Mouse (Mus musculus) ES-Bruce4 (cell line): ENCODE measurements around the gene Kdm7a. TPM values are rescaled to one million over a fixed set of nuclear protein-coding genes. Genes with fewer than 3 reads are reported as not detected.

Experiments used
- H3K27ac ChIP-seq: 2 replicates; pipeline ENCODE4 v1.5.1; 2012; ENCODE audit warnings: low read length, inconsistent platforms; ENCODE audit not compliant: insufficient read depth
- H3K27me3 ChIP-seq: 2 replicates; pipeline ENCODE4 v1.6.1; 2012; ENCODE audit warnings: mild to moderate bottlenecking, low read length, inconsistent platforms; ENCODE audit not compliant: control insufficient read depth, poor library complexity, insufficient read depth, severe bottlenecking
- H3K36me3 ChIP-seq: 2 replicates; pipeline ENCODE4 v1.6.1; 2012; ENCODE audit warnings: inconsistent platforms, mild to moderate bottlenecking, low read length, moderate library complexity; ENCODE audit not compliant: control insufficient read depth, poor library complexity, insufficient read depth, severe bottlenecking
- H3K4me1 ChIP-seq: one replicate; pipeline ENCODE4 v1.8.1; 2011; ENCODE audit warnings: low read length; ENCODE audit not compliant: control insufficient read depth, insufficient read depth
- H3K4me3 ChIP-seq: 2 replicates; pipeline ENCODE4 v1.5.1; 2011; ENCODE audit warnings: low read depth, mild to moderate bottlenecking, low read length
- H3K9ac ChIP-seq: 2 replicates; pipeline ENCODE4 v1.6.1; 2012; ENCODE audit warnings: low read depth, mild to moderate bottlenecking, inconsistent platforms; ENCODE audit not compliant: poor library complexity, severe bottlenecking
- H3K9me3 ChIP-seq: replicated peaks from 2 replicates; pipeline ENCODE4 v1.6.1; 2012; ENCODE audit warnings: mild to moderate bottlenecking, low read length, inconsistent platforms; ENCODE audit not compliant: control insufficient read depth, poor library complexity, insufficient read depth, severe bottlenecking
- CTCF ChIP-seq: IDR thresholded peaks from one replicate; pipeline ENCODE4 v1.8.1; 2011; ENCODE audit warnings: low read depth, low read length
- EP300 ChIP-seq: IDR thresholded peaks from 2 replicates; pipeline ENCODE4 v1.6.1; 2011; ENCODE audit warnings: low read depth, low read length; ENCODE audit not compliant: insufficient read depth
- POLR2A ChIP-seq: IDR thresholded peaks from one replicate; pipeline ENCODE4 v1.8.1; 2011; ENCODE audit warnings: low read length; ENCODE audit not compliant: insufficient read depth
- polyA plus RNA-seq: library from polyadenylated mRNA; stranded (reverse); fragments of >200 nt; gene quantifications from 2 replicates; pipeline ENCODE4 v1.2.4, GENCODE M21; 2011; ENCODE audit warnings: low read depth; ENCODE audit not compliant: missing spikeins, insufficient read depth, insufficient read length

Gene Kdm7a
- polyA plus RNA-seq, 1 experiment = 14.1 TPM

DNA sequence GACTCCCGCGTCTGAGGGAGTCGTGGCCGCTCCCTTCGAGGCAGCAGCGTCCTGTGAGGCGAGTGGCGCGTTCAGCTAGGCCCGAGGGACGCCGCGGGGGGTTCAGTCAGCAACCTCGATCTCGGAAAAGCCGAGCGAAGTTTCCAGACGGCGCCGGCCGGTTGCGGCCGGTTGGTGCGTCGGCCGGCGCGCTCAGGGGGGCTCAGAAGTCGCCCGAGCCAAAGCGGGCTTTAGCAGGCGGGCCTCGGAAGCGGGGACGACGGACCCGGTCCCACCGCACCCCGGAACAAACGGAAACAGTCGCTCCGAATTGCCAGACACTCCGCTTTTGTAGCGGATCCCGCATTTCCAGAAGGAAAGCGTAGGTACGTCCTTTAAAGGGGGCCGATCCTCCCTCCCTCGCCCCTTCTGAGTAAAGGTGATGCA, 88.1 kb downstream of the Kdm7a start:
- peaks cover 16% of the 10 kb centered on the region for H3K27me3 ChIP-seq
- no peaks in the 10 kb centered on the region for H3K36me3 ChIP-seq
- H3K9me3 ChIP-seq = no peaks in the 10 kb centered on the region
- H3K27ac ChIP-seq = no peak overlapping the region
- no peaks in the 10 kb centered on the region for H3K4me1 ChIP-seq
- H3K4me3 ChIP-seq = peak overlapping the region; percentile 55
- TF ChIP-seq CTCF (no peak), POLR2A (no peak)
- peak overlapping the region; percentile 72 for H3K9ac ChIP-seq

GRCm38 (mm10) chr6:39117584-39118455, 88.8 kb downstream of the Kdm7a start, which contains the start of gene Parp12:
Gene Parp12, minus strand, starts transcription at chr6:39118349.
- Histone ChIP-seq H3K4me1 (no peaks in the 10 kb centered on the region), H3K4me3 (peak within 1 kb of the TSS; percentile 55), H3K9me3 (no peaks in the 10 kb centered on the region), H3K9ac (peak within 1 kb of the TSS; percentile 72), H3K27ac (no peak within 1 kb of the TSS), H3K27me3 (peaks cover 16% of the 10 kb centered on the region), H3K36me3 (no peaks in the 10 kb centered on the region)
- TF ChIP-seq POLR2A = no peak
- TF ChIP-seq EP300 = no peak
- TF ChIP-seq CTCF = no peak

- no peaks in the 10 kb centered on the region for H3K4me1 ChIP-seq
- TF ChIP-seq POLR2A = no peak
- no peak for TF ChIP-seq EP300
- no peak for TF ChIP-seq CTCF
- H3K27ac ChIP-seq = no peak overlapping the region
- H3K27me3 ChIP-seq = peaks cover 16% of the 10 kb centered on the region
- no peak overlapping the region for H3K4me3 ChIP-seq
- H3K36me3 ChIP-seq = no peaks in the 10 kb centered on the region
- H3K9ac ChIP-seq = no peak overlapping the region
- no peaks in the 10 kb centered on the region for H3K9me3 ChIP-seq
Observed at GRCm38 (mm10) chr6:39115438-39115837, 91.2 kb downstream of the Kdm7a start.

DNA sequence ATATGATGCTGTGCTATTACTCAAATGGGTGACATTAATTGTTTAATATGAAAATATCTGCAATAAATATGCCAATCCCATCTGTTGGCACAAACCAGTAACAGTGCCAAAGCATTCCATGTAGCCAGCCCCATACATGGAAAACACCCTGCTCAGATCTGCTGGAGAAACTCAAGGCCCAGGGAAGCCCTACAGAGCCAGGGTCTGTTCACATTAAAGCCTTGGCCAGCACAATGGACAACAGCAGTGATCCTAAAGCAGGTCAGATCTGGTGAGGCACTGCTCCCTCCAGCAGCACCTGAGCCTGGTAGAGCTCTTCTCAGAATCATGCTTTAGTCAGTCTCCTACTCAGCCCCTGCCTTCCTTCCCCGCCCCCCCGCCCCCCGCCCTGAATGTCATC, 93.4 kb downstream of the Kdm7a start:
- Histone ChIP-seq H3K4me1 (no peaks in the 10 kb centered on the region), H3K36me3 (no peaks in the 10 kb centered on the region), H3K4me3 (no peak overlapping the region), H3K9me3 (no peaks in the 10 kb centered on the region), H3K27ac (no peak overlapping the region), H3K27me3 (peaks cover 6% of the 10 kb centered on the region), H3K9ac (no peak overlapping the region)
- TF ChIP-seq EP300 = no peak
- no peak for TF ChIP-seq POLR2A
- no peak for TF ChIP-seq CTCF

GRCm38 (mm10) chr6:39112701-39113100, 93.9 kb downstream of the Kdm7a start:
- no peaks in the 10 kb centered on the region for H3K36me3 ChIP-seq
- H3K4me3 ChIP-seq = no peak overlapping the region
- no peak overlapping the region for H3K27ac ChIP-seq
- H3K4me1 ChIP-seq = no peaks in the 10 kb centered on the region
- H3K9ac ChIP-seq = no peak overlapping the region
- TF ChIP-seq EP300 (no peak), CTCF (no peak), POLR2A (no peak)
- H3K9me3 ChIP-seq = no peaks in the 10 kb centered on the region
- peaks cover 2% of the 10 kb centered on the region; the same call in 1 of the 2 replicates for H3K27me3 ChIP-seq

DNA sequence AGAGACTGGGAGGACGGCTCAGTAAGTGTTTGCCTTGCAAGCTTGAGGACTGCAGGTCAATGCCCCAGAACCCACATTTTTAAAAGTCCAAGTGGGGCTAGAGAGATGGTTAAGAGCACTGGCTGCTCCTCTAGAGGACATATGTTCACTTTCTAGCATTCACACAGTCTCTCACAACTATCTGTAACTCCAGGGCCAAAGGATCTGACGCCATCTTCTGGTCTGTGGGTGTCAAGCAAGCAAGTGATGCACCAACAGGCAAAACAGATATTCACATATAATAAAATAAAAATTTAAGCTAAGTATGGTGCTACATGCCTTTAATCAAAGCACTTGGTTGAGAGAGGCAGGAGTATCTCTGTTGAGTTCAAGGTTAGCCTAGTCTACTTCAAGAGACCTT, 99.8 kb downstream of the Kdm7a start:
- Histone ChIP-seq H3K27ac (no peak overlapping the region), H3K36me3 (no peaks in the 10 kb centered on the region), H3K9me3 (no peaks in the 10 kb centered on the region), H3K9ac (no peak overlapping the region), H3K27me3 (no peaks in the 10 kb centered on the region), H3K4me1 (no peaks in the 10 kb centered on the region), H3K4me3 (no peak overlapping the region)
- TF ChIP-seq EP300 (no peak), POLR2A (no peak), CTCF (peak; percentile 35)
